Mouse (Mus musculus) R1 (cell line): Measurements from ENCODE around the gene Gm48551.

Experiments used
- DNase-seq: peaks from one replicate; pipeline ENCODE4 v3.0.0-alpha.2; 2018; ENCODE audit warnings: low read depth, low spot score

Gene Gm48551

DNA sequence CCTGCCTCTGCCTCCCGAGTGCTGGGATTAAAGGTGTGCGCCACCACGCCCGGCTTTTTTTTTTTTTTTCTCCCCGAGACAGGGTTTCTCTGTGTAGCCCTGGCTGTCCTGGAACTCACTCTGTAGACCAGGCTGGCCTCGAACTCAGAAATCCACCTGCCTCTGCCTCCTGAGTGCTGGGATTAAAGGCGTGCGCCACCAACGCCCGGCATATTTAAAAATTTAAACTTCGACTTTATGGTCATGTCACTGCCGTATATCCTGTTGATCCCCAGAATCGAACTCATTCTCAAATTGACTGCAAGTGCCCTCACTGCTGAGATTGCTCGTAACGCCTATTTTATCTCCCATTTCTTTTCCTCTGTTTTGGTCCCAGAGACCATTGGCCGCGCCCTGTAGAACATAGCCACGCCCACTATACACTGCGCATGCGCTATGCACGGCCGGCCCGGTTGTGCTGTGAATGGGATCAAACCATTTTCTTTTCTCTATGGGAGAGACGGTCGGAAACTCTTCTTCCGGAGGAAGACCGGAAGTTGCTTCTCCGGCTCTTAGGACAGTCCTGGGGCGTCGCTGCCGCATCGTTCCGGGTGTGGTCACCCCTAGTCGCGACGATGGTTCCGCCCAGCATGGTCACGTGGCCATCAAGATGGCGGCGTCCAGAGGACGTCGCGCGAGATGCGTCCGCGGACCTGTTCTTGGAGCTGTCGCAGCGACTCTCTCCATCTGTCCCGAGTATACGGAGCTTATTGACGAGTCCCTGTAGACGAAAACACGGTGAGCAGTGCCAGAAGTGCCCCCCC is at the start of gene Gm48551, which contains the start of gene Dohh:
Gm48551 (plus strand) TSS at position 665 of the 803 bp plus-strand sequence.
Dohh (plus strand) TSS at position 627 of the 803 bp plus-strand sequence.
- DNase-seq, result peak; percentile 100

DNA sequence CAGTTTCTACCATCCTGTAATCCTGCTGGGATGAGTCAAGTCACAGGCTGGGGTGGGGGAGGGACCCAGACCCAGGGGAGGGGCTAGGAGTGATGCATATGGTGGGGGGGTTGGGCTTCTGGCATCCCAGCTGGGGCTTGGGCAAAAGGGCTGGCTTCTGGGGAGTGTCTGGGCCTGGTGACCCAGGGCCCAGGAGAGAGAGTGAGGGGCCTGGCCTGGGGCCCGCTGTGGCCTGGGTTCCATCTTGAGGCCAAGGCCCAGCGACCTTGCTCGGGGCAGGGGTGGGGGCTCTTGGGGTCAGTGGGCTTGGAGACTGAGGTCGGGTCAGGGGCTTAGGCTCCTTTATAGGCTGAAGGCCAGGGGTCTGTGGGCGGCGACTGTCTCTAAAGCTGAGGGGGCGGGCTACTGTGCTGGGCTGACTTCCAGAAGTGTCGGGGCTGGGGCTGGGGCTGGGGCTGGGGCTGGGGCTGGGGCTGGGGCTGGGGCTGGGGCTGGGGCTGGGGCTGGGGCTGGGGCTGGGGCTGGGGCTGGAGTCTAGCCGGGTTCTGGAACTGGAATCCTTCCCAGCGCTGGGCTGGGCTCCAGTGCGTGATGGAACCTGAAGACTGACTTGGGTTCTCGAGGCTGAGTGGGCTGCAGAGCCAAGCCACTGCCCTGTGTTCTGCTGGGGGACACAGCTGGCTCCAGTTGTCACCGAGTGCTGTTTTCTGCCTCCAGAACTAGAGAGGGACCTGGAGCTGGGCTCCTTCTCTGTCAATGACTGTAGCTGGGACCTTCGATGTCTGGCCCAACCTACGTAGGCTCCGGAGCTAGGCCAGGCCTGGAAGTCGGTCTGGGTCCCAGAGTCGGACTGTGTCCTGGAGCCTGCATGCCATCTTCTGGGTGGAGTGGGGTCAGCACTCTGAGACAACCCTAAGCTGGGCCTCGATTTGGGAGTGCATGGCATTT is 48.6 kb upstream of the Gm48551 start:
- DNase-seq, result peak; percentile 66

DNA sequence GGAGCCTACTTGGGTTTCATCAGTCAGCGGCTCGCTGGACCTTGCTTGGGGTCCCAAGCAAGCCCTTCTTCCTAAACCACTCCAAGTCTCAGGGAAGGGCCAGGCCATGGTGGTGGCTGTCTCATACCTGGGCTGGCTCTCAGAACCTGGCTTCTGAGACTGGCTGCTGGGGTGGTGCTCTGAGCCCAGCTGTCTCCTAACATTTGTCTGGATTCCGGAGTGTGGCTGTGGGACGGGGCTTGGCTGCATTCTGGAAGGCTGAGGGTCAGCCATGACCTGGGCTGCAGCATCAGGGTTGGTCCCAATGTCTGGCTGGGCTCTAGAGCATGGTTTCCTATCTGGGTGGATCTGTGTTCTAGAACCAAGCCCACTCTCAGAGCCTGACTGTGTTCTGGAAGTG is 47.7 kb upstream of the Gm48551 start:
- no peak for DNase-seq

DNA sequence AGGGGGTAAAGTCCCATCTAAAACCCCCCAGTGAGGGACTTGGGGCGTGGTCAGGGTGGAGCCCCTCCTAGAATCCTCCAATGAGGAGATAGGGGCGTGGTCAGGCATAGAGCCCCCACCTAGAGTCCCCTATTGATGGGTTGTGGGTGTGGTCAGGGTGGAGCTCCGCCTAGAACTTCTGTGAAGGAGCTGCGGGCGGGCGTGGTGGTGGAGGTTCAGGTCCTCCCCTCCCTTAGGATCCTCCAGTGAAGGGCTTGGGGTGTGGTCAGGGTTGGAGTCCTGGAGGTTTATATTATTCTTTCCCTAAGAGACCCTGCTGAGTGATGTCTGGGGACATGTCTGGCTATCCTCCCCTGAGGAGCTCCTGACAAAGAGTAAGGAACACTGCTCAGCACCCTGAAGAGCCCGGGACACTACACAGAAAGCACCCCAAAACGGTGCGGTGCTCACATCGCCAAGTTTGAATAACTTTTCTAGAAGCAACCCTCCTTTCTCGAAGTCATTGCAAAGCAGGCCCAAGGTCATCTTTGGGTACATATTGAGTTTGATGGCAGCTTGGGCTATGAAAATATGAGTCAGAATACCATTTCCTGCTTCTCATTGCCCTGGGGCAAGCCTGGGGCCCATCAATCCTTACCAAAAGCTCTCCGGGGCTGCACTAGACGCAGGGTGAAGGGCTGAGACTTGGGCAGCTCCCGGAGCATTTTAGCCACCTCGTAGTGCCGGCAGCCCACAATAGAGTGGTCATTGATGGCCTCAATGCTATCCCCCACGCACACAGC is 43.5 kb upstream of the Gm48551 start:
- peak; percentile 96 for DNase-seq

DNA sequence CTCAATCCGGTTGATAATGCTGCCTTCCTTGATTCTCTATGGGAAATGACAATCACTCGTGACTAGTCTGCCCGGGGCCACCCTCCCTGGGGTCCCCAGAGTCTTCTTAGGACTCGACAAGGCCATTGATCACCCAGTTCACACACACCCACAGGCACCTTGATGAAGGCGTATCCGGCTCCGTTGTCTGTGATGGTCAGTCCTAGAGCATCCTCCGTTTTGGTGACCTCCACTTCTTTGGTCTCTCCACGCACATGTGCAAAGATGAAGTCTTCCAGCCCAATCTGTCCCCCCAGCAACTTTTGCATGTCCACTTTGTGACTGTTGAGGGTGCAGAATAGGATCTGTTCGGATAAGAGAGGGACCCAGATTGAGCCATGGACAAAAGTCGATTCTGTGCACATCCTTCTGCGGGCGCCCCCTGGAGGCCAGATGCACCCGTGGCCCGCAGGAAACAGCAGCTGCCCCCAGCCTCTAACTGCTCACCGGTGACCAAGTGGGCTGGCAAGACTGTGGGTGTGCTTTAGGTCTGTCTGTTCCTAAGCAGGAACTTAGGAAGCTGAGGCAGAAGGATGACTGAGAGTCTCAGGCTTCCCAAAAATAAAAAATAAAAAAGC is 42.8 kb upstream of the Gm48551 start:
- peak; percentile 70 for DNase-seq

DNA sequence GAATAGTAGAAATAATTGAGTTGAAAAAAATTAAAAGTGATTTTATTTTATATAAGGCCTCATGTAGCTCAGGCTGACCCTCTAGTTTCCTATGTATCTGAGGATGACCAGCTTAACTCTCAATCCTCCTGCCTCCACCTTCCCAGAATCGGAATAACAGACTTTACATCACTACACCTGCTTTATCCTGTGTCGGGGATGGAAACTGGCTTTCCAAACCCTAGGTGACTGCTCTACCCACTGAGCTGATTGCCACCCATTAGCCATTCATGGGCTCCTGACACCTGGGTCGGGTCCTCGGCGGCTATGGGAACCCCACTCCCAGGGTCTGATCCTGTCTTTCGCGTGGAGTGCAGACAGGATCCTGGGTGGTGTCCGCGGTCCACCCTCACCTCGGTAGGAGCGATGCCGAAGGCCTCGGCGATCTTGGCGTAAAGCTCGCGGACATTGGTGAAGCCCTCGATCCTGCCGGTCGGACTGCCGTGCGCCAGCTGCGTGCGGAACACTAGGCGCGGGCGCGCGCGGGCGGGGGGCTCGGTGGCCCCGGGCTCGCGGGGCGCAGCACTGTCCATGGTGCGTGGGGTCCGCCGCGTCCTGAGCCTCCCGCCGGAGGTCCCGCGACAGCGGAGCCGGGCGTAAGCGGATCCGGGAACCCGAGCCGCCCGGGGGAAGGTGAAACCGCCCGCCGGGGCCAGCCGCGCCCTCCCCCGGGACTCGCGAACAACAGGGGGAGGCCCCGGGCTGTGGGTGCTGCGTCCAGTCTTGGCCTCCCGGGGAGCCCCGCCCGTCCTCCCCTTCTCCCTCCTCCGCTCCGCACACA is 41.4 kb upstream of the Gm48551 start, which contains the start of gene Gipc3:
Gipc3 (minus strand) TSS at position 581 of the 820 bp plus-strand sequence.
- no peak for DNase-seq

DNA sequence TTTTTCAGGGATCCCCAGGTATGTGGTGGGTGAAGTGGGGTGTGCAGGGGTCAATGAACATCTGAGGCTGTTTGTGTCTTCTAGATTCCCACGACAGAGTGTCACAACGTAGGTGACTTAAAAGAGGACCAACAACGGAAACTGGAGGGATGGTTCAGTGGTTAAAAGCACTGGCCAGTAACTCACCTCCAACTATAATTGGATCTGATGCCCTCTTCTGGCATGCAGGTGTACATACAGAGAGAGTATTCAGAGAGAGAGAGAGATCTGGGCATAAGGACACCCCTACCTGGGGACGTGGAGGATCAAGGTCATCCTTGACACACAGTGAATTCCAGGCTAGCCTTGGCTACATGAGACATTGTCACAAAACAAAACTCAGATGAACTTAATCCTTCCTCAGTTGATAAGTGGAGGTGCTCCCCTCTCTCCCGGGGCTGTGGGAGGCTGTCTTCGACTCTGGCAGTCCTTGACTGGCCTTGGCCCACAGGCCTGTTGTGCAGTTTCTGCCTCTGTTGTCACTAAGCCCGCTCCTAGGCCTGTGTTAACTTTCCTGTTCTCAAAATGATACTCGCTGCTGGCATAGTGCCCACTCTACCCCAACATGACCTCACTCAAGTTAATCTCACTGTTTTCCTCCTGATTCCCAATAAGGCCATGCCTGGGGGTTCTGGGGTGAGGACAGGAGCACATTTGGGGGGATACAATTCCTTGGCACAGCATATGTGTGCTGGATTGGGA is 39.7 kb upstream of the Gm48551 start:
- no peak for DNase-seq

DNA sequence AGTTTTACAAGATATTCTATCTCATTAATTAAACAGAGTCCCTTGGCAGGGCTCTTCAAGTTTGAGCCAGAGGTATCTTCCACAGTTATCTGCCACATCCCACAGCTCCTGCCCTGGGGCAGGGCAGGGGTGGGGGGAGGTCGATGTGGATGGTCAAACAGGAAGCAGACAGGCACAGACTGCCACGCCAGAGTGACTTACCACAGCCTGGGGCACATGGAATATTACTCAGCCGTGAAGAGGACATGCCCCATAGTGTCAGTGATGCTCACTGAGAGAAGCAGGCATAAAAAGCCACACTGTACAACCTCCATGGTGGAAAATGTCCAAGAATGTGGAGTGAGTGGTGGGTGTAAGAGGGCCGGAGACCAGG is 39.1 kb upstream of the Gm48551 start:
- no peak for DNase-seq

DNA sequence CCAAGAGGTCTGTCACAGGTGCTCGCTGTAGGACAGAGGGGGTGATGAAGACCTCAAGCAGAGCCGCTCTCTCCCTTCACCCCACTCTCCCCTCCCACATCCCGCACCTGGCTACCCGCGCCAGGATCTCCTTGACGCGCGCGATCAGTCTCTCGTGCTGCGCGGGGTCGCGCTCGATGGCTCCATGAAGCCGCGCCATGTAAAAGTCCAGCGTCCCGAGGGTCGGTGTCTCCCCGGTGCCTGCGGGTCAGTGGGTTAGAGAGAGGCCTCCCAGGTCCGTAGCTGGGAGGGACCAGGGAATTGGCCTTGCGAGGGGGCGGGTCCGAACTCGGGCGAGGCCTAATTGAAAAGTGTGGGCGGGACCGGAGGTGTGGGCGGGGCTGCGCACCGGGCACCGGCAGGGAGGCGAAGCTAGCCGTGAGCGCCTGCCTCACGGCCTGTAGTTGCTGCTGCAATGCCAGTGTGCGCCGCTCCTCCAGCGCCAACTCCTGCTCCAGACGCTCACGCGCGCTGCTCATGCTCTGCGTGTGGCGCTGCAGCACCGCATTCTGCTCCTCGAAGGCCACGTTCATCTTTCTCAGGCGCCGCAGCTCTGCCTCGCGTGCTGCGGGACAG is 37.7 kb upstream of the Gm48551 start:
- peak; percentile 89 for DNase-seq

DNA sequence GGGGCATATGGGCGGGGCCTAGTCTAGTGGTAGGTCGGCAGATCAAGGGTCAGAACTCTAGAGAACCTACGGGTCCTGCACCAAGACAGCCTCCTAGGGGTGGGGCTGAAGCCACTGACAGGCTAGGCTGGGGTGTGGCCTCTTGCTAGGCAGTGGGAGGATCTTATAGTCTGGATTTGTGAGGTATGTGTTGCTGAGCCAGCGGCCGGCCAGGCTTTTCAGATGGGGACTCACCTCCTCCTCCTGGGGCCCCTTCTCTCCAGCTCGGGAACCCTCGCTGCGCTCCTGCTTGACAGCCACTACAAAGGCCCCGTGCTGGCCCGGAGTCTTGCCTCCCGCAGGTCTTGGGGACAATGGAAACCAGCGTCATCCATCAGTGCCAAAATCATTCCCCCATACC is 35.1 kb upstream of the Gm48551 start:
- peak; percentile 97 for DNase-seq

DNA sequence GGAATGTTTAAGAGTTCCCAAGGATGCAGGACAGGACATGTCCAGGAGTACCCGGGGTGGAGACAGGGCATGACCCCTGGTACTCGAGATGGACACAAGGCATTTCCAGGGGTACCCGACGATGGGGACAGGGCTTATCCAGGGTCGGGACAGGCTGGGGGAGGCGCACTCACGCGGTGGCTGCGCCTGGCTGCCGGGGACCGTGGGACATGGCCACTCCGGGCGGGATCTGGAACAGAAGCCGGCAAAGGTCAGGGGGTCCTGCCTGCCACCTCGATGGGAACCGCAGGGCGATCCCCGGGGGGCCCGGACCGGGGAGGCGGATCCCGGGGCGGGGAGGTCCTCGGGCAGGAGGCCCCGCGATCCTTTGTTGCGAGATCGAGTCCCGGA is 34.3 kb upstream of the Gm48551 start:
- no peak for DNase-seq

DNA sequence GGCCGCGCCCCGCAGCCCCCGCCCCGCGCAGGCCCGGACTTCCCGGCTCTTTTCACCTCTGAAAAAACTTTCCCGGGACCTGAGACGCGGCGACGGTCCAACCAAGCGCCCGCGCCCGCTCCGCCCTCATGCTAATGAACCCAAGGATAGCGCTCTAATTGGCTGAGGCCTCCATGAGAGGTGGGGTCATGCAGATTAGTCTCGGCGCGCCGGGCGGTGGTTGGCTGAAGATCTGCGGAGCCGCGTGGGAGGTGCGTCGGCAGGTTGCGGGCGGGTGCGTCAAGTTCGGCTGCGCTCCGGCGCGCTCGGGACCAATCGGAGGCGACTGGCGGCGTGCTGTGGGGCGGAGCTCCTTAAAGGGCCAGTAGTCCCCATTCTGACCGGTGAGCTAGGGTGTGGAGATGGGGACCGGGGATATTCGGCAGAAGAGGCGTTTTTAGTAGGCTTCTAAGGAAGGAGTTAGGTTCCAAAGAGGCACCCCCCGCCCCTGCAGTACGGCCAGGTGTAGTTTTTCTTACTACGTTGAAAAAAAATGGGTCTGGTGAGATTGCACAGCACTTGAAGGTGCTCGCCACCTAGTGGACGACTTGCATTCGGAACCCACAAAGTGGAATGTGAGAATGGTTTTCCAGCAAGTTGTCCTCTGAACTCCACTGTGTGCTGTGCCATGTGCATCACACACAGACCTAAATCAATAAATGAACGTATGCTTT is 33.8 kb upstream of the Gm48551 start, which contains the start of gene Hmg20b:
Hmg20b (minus strand) TSS at position 130 of the 713 bp plus-strand sequence.
- peak; percentile 99 for DNase-seq

DNA sequence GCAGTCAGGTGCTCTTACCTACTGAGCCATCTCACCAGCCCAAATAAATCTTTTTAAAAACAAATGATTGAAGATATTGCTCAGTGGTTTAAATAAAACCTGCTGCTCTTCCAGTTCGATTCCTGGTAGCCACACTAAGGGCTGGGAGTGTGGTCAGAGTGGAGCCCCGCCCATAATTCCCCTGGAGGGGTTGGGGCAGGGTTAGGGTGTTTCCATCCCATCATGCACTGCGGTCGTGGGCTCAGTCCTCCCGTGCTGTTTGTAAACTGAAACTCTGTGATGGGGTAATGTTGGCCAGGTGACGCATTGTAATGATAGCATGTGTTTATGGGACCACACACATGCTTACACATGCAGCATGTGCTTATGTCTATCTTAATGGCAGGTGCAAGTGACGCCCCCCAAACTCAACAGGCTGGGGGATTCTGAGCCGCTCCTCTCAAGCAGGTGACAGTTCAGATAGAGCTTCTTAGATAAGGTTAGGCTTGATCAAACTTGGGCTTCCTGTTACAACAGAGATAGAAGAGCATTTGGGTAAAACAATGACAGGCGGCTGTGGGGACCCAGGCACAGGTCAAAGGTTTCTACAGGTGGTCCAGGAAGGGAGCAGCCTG is 32.5 kb upstream of the Gm48551 start:
- DNase-seq, result peak; percentile 91

DNA sequence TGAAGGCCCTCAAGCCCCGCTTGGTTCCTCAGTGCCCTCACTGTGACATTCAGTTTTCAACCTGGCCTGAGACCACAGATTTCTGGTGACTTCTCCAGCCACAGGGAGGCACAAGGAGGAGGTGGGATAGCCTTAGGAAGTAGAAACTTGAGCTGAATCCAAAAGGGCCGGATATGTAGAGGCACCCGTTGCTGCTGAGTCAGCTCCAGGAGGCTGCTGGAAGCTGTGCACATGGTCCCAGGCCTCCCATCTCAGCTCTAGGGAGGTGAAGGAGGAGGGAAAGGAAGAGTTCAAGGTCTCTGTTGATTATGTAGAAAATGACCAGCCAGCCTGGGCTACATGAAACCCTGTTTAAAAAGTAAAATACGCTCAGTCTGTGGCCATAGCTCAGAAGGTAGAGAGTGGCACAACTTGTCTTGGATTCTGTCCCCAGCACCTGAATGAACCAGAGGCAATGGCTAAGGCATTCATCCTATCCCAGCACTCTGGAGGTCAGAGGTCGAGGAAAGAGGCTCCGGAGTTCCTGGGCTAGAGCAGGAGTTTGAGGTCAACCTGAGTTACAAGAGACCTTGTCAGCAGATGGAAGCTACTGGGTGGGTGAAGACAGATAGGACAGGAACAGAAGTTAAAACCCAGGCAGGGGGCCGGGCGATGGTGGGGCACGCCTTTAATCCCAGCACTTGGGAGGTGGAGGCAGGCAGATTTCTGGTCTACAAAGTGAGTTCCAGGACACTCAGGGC is 29.4 kb upstream of the Gm48551 start:
- peak; percentile 85 for DNase-seq

DNA sequence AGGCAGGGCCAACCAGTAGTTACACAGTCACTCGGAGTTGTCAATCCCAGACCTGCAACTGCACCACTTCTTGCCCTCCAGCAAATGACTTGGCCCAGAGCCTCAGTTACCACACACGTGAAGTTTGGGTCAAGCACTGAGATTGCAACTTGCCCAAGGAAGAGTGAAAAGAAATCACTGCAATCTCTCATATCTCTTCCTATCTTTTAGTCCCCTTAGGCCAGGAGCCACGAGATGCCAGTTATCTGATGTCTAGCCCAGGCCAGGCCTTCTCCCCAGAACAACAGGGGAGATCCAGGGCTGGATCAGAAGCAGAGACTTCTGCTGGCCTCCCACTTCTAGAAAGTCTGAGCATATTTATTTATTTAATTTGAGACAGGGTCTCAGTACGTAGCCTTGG is 28.7 kb upstream of the Gm48551 start:
- no peak for DNase-seq

DNA sequence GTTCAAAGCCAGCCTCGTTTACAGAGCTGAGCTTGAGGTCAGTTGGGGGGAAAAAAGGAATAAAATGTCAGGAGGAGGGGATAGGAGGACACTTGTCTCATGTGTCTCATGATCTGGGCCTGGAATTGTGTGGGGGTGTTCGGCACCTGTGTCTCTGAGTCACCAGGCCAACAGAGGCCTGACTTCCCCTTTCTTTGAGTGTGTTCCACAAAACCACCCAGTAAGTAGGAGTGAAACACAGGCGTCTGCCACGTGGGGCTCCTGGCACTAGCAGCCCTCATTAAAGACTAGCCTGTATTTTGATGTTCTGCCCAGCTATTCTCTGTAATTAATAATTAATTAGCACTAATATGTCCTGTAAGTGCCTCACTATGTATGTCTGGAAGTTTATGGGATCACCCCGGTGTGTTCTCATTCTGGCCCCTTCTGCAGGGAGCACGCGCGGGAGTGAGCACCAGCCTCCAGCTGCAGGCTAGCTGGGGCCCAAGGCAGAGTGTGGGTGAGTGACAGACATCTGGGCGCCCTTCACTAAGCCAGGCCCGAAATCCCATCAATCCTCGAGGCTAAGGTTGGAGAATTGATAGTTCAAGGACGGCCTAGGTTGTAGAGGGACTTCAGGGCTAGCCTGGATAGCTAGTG is 27.8 kb upstream of the Gm48551 start:
- DNase-seq, result no peak
